Mouse (Mus musculus) brain, embryonic 14.5 days (tissue): ENCODE measurements around the gene Olfr1100.

Experiments
- CTCF ChIP-seq: fragments of 200-500 bp; IDR thresholded peaks from 2 replicates; pipeline ENCODE4 v1.5.1; 2012; ENCODE audit warnings: inconsistent platforms, mild to moderate bottlenecking, moderate library complexity, borderline replicate concordance; ENCODE audit not compliant: insufficient read depth, insufficient read length; ENCODE audit errors: extremely low read depth
- POLR2A ChIP-seq: fragments of 200-500 bp; IDR thresholded peaks from 2 replicates; pipeline ENCODE4 v1.6.1; 2012; ENCODE audit warnings: mild to moderate bottlenecking, inconsistent platforms, borderline replicate concordance; ENCODE audit not compliant: poor library complexity, insufficient read depth, insufficient read length, severe bottlenecking; ENCODE audit errors: extremely low read depth

DNA sequence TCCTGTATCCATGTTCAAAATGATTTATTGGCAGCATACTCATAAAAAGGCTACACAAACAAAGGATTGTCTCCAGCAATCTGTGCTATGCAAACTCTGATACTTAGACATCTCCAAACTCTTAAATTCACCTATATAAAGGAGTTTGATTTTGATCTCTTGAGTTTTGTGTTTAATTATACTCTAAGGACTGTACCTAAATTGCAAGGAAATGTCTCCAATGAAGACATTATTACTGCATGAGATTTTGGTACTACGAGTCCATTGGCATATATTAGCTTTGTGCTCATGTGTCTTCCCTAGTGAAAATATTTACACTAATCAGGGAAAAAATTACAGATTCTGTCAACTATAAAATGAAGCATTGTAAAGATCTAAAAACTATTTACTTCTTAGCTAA is 47.2 kb upstream of the Olfr1100 start, which contains the start of gene Olfr1104:
- TF ChIP-seq POLR2A (no peak), CTCF (no peak)
